Mouse (Mus musculus): ENCODE data around the gene Macrod2.

DNA sequence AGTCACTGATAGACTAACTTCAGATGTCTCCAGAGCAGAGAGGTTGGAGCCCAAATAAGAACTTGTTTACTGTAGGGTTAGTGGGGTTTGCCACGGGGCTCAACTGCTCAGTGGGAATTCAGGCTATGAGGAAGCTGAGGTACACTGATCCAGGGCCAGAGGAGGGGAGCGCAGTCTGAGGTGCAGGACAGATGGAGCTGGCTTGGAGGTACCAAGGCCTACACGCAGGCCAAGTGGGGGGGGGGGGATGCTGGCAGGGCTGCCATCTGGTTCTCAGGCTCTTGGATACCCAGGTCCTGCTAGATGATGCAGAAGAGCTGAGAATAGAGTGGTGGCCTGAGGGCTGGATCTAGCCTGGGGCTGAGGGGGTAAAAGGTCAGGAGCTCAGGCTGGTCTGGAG is 1931.6 kb downstream of the Macrod2 start:
- no peak for TF ChIP-seq CTCF (IDR thresholded peaks at IDR 0.05; ENCODE audit: control insufficient read depth, insufficient read depth, insufficient replicate concordance, low read depth, low read length)
- TF ChIP-seq POLR2A (IDR thresholded peaks at IDR 0.05; ENCODE audit: control insufficient read depth, low read depth, low read length), result no peak

All from testis, adult 2 months (tissue).